Mouse (Mus musculus) gastrocnemius, postnatal 14 days (tissue): ENCODE measurements around the gene Klhl34. TPM values are rescaled to one million over a fixed set of nuclear protein-coding genes. Genes with fewer than 3 reads are reported as not detected.

Source experiments
- DNase-seq: peaks from one replicate; pipeline ENCODE4 v3.0.0; 2021; ENCODE audit warnings: mixed read lengths
- intact Hi-C: fragments of 180-260 bp; cut with DNase I; formaldehyde crosslinking; loops from one replicate; pipeline ENCODE4 v1.15.1; 2025; ENCODE audit warnings: low total_unique reads
- long read RNA-seq, 2 experiments: library from polyadenylated mRNA; stranded (forward); transcript quantifications; one replicate each; pipeline ENCODE4 v2.0.0; 2021
- total RNA-seq, 2 experiments: library from RNA; stranded (reverse); gene quantifications; 2 replicates each; pipeline ENCODE4 v1.2.3; 2021

The Klhl34 gene
- total RNA-seq = 1 to 10 TPM; 7.3 to 9.2 TPM
- long read RNA-seq, experiment 1, transcript Klhl34-201 (1 exons, 1,935 nt) = major isoform, 8 of 8 reads
- long read RNA-seq, experiment 1, partial matches to known transcripts = 0 of 8 reads
- long read RNA-seq, experiment 1, other reads (novel, unspliced or antisense) = 0 of 8 reads
- long read RNA-seq, experiment 2, transcript Klhl34-201 (1 exons, 1,935 nt) = major isoform, 11 of 11 reads
- long read RNA-seq, experiment 2, partial matches to known transcripts = 0 of 11 reads
- long read RNA-seq, experiment 2, other reads (novel, unspliced or antisense) = 0 of 11 reads

DNA sequence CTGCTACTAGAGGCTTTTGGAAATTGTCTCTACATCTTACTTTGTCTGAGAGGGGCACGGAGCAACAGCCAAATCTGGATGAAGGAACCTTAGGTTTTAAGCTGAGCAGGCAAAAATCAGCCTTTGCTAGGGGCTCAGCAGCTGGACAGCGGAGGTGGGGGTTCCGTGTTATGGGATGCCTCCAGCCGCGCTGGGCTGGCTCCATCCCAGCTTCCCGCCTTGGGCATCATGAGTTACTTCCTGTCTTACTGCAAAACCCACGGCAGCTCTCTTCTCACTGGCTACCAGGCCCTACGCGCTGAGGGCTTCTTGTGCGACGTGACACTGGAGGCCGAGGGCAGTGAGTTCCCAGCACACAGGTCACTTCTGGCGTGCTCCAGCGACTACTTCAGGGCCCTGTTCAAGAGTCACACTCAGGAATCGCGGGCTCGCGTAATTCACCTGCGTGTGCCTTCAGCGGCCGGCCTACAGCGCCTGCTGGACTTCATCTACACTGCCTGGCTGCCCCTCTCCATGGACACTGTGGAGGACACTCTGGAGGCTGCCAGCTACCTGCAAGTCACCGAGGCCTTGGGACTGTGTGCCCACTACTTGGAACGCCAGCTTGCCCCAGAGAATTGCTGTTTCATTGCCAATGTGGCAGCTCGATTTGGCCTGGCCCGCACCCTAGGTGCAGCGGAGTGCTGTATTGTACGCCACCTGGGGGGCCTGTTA, at the start of gene Klhl34:
Gene Klhl34 (plus strand): TSS at position 229 of the 714 bp plus-strand sequence.
- intact Hi-C loops = no loop called here
- DNase-seq = no peak

DNA sequence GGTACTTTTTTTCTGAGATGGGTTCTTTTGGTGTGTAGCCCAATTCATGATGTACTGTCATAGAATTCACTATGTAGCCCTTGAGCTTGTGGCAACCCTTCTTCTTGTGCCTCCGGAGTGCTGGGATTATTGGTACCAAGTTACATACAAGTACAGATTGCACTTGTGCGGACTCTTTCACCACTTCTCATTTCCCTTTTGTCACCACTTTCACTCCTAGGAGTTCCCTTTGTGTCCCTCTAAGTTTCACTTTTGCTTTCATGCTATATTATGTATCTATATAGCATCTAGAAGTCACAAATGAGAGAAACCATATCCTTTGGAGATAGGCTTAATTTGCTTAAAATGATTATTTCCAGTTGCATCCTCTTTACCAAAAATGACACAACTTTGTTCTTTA, 16.6 kb upstream of the Klhl34 start:
- DNase-seq = no peak
- intact Hi-C loops = no loop called here

DNA sequence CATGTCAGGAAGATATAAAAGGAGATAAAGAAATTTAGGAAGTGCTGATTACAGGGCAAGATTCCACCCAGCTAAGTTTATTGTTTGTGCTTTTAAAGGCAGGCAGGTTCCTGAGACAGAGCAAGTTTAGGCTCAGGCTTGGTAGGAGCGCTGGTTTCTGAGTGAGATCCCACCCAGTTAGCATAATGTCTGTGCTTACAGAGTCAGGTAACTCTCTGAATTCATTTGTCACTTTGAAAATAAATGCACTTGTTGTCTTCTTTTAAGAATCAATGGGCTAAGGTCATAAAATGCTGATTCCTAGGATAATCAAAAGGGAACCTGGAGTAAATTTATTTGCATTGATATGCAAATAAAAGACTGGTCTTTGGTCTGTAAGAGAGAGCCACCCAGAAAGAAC, 8.5 kb upstream of the Klhl34 start:
- intact Hi-C loops = no loop called here
- no peak for DNase-seq

DNA sequence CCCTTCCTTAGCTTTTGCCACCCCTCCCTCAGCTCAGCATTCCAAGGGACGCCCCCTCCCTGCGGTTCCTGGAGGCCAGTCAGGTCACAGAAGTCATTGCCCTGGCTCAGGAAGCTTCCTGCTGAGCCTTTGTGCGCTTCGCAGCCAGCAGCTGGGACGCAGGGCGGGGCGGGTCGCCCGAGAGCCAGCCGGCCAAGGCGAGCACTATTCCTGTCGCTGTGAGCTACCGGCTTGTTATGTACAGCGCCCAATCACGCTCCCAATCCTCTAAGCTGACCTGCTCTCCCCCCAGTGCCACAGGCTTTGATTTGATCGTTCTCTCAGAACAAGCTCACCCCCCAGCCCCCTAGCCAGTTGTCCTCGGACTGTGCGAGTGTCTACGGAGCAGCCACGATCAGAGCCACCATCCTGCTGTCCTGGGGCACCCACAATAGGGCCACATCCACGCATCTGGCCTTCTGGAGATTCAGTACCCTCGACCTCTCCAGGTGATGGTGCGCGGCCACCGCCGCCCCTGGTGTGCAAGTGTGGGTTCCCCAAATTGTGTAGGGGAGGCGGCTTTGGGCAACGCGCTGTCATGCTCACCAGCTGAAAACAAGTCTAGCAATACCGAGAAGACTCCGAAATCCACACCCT, 546 bp upstream of the Klhl34 start:
- intact Hi-C loops = no loop called here
- peak; percentile 51 for DNase-seq

DNA sequence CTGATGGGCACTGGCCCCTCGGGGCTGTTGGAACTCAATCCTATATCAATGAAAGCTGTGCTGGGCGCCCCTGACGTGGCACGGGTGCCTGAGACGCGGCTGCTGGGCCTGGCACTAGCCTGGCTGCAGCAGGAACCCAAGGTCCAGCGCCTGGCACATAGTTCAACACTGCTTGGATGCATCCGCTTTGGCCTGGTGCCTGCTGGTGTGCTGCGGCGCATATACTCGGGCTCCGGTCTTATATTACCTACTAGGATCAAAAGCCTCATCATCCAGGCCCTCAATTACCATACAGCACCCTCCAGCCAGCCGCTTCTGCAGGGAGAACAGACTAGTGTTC, 656 bp downstream of the Klhl34 start:
- DNase-seq = no peak
- intact Hi-C loops = no loop called here

DNA sequence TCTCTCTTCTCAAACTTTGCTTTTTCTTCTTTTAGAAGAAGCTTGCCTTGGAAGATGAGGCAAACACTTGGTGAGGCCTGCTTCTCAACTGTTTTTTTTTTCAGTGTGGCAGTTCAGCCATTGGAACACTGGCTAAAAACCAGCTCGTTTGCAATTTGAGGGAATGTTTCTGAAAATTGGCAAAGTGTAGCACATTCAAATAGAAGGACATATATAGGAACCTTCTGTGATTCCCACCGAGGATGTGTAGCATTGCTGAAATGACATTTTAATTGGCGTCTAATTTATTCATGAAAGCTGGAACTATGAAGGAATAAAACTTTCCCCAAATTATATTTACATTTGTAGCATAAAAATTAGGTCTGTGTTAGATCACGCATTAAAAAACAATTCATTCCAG, 11.7 kb downstream of the Klhl34 start:
- intact Hi-C loops = no loop called here
- DNase-seq = no peak

Other genes starting within 250 kb of the Klhl34 start
- under 1 TPM; 0.58 to 0.64 TPM for gene Yy2, start 249.4 kb upstream of the Klhl34 start, total RNA-seq
- 10 to 100 TPM; 12.6 to 13.8 TPM for gene Mbtps2, start 219.7 kb upstream of the Klhl34 start, total RNA-seq
- 100 to 1,000 TPM; 453 to 560 TPM for gene Smpx, start 119.5 kb upstream of the Klhl34 start, total RNA-seq
- under 1 TPM; 0.22 to 0.43 TPM for gene Cnksr2, start 224.9 kb downstream of the Klhl34 start, total RNA-seq